8 mouse cellular contexts compared by ENCODE assay signal in genomic region chr11:102137625-102138446, GRCm38 (mm10). TPM values are rescaled to one million over a fixed set of nuclear protein-coding genes. Genes with fewer than 3 reads are reported as not detected.
DNase-seq lines count a peak whose midpoint lies in the region; ATAC-seq lines count a peak whose summit lies in the region.

No protein-coding gene starts in this region.

- no peak for DNase-seq in heart, postnatal 25 days (ENCODE audit: low spot score)
- no peak for DNase-seq in limb, embryonic 11.5 days (ENCODE audit: low spot score)
- no peak for DNase-seq in right cerebral cortex, adult 2 months (ENCODE audit: low spot score in 2 of 2)
- DNase-seq in gastrocnemius, postnatal 10 days: no peak
- DNase-seq in lung, adult 18-20 months: no peak

- no peak overlapping the region for H3K27ac ChIP-seq in heart, embryonic 15.5 days
- H3K27ac ChIP-seq in embryonic facial prominence, embryonic 15.5 days (replicated peaks): no peak overlapping the region
- H3K27ac ChIP-seq in limb, embryonic 11.5 days (replicated peaks; ENCODE audit: low read depth, low read length): no peak overlapping the region
- H3K27ac ChIP-seq in neural tube, embryonic 12.5 days: no peak overlapping the region

- WGBS in heart, embryonic 15.5 days: 39% methylated on average over 13 of the region's 13 CpGs
- WGBS in embryonic facial prominence, embryonic 15.5 days: 43% methylated on average over 13 of the region's 13 CpGs
- WGBS in limb, embryonic 11.5 days: 48% methylated on average over 13 of the region's 13 CpGs
- 48% methylated on average over 13 of the region's 13 CpGs for WGBS in neural tube, embryonic 12.5 days

- intact Hi-C loops in heart, postnatal 25 days (cut with DNase I): loop anchor here (1.0 to 5.0 kb wide), 4 partner anchors 36 to 221 kb away; partner anchors contain the start of gene Dusp3

- H3K4me1 ChIP-seq in heart, embryonic 15.5 days (replicated peaks): peaks cover 9% of the 10 kb centered on the region
- peaks cover 9% of the 10 kb centered on the region for H3K4me1 ChIP-seq in embryonic facial prominence, embryonic 15.5 days
- H3K4me1 ChIP-seq in limb, embryonic 11.5 days (ENCODE audit: control insufficient read depth, insufficient read depth, low read length): no peaks in the 10 kb centered on the region
- 0 out of 2 replicates have a peak, but pooled peaks cover 10% of the 10 kb centered on the region for H3K4me1 ChIP-seq in neural tube, embryonic 12.5 days

- H3K27me3 ChIP-seq in heart, embryonic 15.5 days: peaks cover 27% of the 10 kb centered on the region
- H3K27me3 ChIP-seq in embryonic facial prominence, embryonic 15.5 days: peaks cover 6% of the 10 kb centered on the region
- no peaks in the 10 kb centered on the region for H3K27me3 ChIP-seq in limb, embryonic 11.5 days (ENCODE audit: control insufficient read depth, insufficient read depth, low read length)
- H3K27me3 ChIP-seq in neural tube, embryonic 12.5 days (replicated peaks): peaks cover 14% of the 10 kb centered on the region; the same call in 1 of the 2 replicates

- H3K4me2 ChIP-seq in heart, embryonic 15.5 days: peak overlapping the region; percentile 61
- peak overlapping the region; percentile 63 for H3K4me2 ChIP-seq in embryonic facial prominence, embryonic 15.5 days (replicated peaks)
- H3K4me2 ChIP-seq in limb, embryonic 11.5 days (ENCODE audit: low read depth, severe bottlenecking): peak overlapping the region; percentile 39
- peak overlapping the region; percentile 56 for H3K4me2 ChIP-seq in neural tube, embryonic 12.5 days (replicated peaks)

- H3K9ac ChIP-seq in heart, embryonic 15.5 days: peak overlapping the region; percentile 47; the same call in 1 of the 2 replicates
- no peak overlapping the region for H3K9ac ChIP-seq in embryonic facial prominence, embryonic 15.5 days
- no peak overlapping the region for H3K9ac ChIP-seq in limb, embryonic 11.5 days (ENCODE audit: low read length)
- 0 out of 2 replicates have a peak overlapping the region, but pooled peaks have one; percentile 26 for H3K9ac ChIP-seq in neural tube, embryonic 12.5 days

- H3K36me3 ChIP-seq in heart, embryonic 15.5 days: no peaks in the 10 kb centered on the region
- no peaks in the 10 kb centered on the region for H3K36me3 ChIP-seq in embryonic facial prominence, embryonic 15.5 days
- H3K36me3 ChIP-seq in limb, embryonic 11.5 days (ENCODE audit: control insufficient read depth, insufficient read depth, low read length): no peaks in the 10 kb centered on the region
- no peaks in the 10 kb centered on the region for H3K36me3 ChIP-seq in neural tube, embryonic 12.5 days

- no peak for ATAC-seq in heart, embryonic 15.5 days (replicated peaks; ENCODE audit: insufficient number of reproducible peaks, insufficient read depth, low FRiP score, low read depth)
- no peak for ATAC-seq in embryonic facial prominence, embryonic 15.5 days (ENCODE audit: insufficient number of reproducible peaks, low FRiP score, low TSS enrichment, low read depth)
- ATAC-seq in limb, embryonic 11.5 days (ENCODE audit: insufficient number of reproducible peaks, low FRiP score, low TSS enrichment, low read depth): no peak
- no peak; the same call in 1 of the 2 replicates for ATAC-seq in neural tube, embryonic 12.5 days (ENCODE audit: low FRiP score, low read depth)

- no peaks in the 10 kb centered on the region for H3K9me3 ChIP-seq in heart, embryonic 15.5 days (replicated peaks)
- H3K9me3 ChIP-seq in embryonic facial prominence, embryonic 15.5 days (replicated peaks): no peaks in the 10 kb centered on the region
- H3K9me3 ChIP-seq in limb, embryonic 11.5 days (ENCODE audit: control insufficient read depth, low read length): no peaks in the 10 kb centered on the region
- H3K9me3 ChIP-seq in neural tube, embryonic 12.5 days: no peaks in the 10 kb centered on the region

- peak overlapping the region; percentile 32 for H3K4me3 ChIP-seq in heart, embryonic 15.5 days
- peak overlapping the region; percentile 36 for H3K4me3 ChIP-seq in embryonic facial prominence, embryonic 15.5 days (replicated peaks)
- H3K4me3 ChIP-seq in limb, embryonic 11.5 days (ENCODE audit: low read depth, low read length): no peak overlapping the region
- H3K4me3 ChIP-seq in neural tube, embryonic 12.5 days: no peak overlapping the region

RNA-seq across cellular contexts. Expression of gene Nags, which starts 7.5 kb away (rescaled TPM):
- 0.24 TPM in 1 of 2 replicates, not detected in the other for polyA plus RNA-seq in heart, embryonic 15.5 days (2015; fragmentation: Nextera tagmentation; extraction: Ambion mirVana)
- not detected for total RNA-seq in heart, postnatal 25 days (2021)
- 0.98 and 1.7 TPM in 2 replicates for polyA plus RNA-seq in embryonic facial prominence, embryonic 15.5 days (2015; fragmentation: Nextera tagmentation; extraction: Ambion mirVana)
- 0.08 and 0.13 TPM in 2 replicates for polyA plus RNA-seq in limb, embryonic 11.5 days (2014; fragmentation: Nextera tagmentation; extraction: Ambion mirVana)
- not detected in 2 replicates for polyA plus RNA-seq in neural tube, embryonic 12.5 days (2016; fragmentation: Nextera tagmentation; extraction: Ambion mirVana)
- total RNA-seq in gastrocnemius, postnatal 10 days (2021): not detected

RNA-seq across cellular contexts. Expression of gene Tmem101, which starts 18.4 kb away (rescaled TPM):
- polyA plus RNA-seq in heart, embryonic 15.5 days (2015; fragmentation: Nextera tagmentation; extraction: Ambion mirVana): 30.6 and 35.9 TPM in 2 replicates
- 10 to 100 TPM; 14.3 to 17.5 TPM for total RNA-seq in heart, postnatal 25 days (2021)
- polyA plus RNA-seq in embryonic facial prominence, embryonic 15.5 days (2015; fragmentation: Nextera tagmentation; extraction: Ambion mirVana): 39.4 and 39.9 TPM in 2 replicates
- polyA plus RNA-seq in limb, embryonic 11.5 days (2014; fragmentation: Nextera tagmentation; extraction: Ambion mirVana): 39.3 and 41.2 TPM in 2 replicates
- 35.3 and 37.3 TPM in 2 replicates for polyA plus RNA-seq in neural tube, embryonic 12.5 days (2016; fragmentation: Nextera tagmentation; extraction: Ambion mirVana)
- 10 to 100 TPM; 13.7 to 15.9 TPM for total RNA-seq in gastrocnemius, postnatal 10 days (2021)

RNA-seq across cellular contexts. Expression of gene Pyy, which starts 30.2 kb away (rescaled TPM):
- not detected in 2 replicates for polyA plus RNA-seq in heart, embryonic 15.5 days (2015; fragmentation: Nextera tagmentation; extraction: Ambion mirVana)
- not detected for total RNA-seq in heart, postnatal 25 days (2021)
- polyA plus RNA-seq in embryonic facial prominence, embryonic 15.5 days (2015; fragmentation: Nextera tagmentation; extraction: Ambion mirVana): not detected in 2 replicates
- not detected in 2 replicates for polyA plus RNA-seq in limb, embryonic 11.5 days (2014; fragmentation: Nextera tagmentation; extraction: Ambion mirVana)
- polyA plus RNA-seq in neural tube, embryonic 12.5 days (2016; fragmentation: Nextera tagmentation; extraction: Ambion mirVana): 1.1 TPM in 1 of 2 replicates, not detected in the other
- not detected for total RNA-seq in gastrocnemius, postnatal 10 days (2021)

RNA-seq across cellular contexts. Expression of gene Ppy, which starts 36.7 kb away (rescaled TPM):
- not detected in 2 replicates for polyA plus RNA-seq in heart, embryonic 15.5 days (2015; fragmentation: Nextera tagmentation; extraction: Ambion mirVana)
- not detected for total RNA-seq in heart, postnatal 25 days (2021)
- polyA plus RNA-seq in embryonic facial prominence, embryonic 15.5 days (2015; fragmentation: Nextera tagmentation; extraction: Ambion mirVana): not detected in 2 replicates
- not detected in 2 replicates for polyA plus RNA-seq in limb, embryonic 11.5 days (2014; fragmentation: Nextera tagmentation; extraction: Ambion mirVana)
- polyA plus RNA-seq in neural tube, embryonic 12.5 days (2016; fragmentation: Nextera tagmentation; extraction: Ambion mirVana): not detected in 2 replicates
- total RNA-seq in gastrocnemius, postnatal 10 days (2021): not detected

RNA-seq across cellular contexts. Expression of gene Lsm12, which starts 47.3 kb away (rescaled TPM):
- 74.6 and 83.4 TPM in 2 replicates for polyA plus RNA-seq in heart, embryonic 15.5 days (2015; fragmentation: Nextera tagmentation; extraction: Ambion mirVana)
- 10 to 100 TPM; 46.6 to 51.5 TPM for total RNA-seq in heart, postnatal 25 days (2021)
- polyA plus RNA-seq in embryonic facial prominence, embryonic 15.5 days (2015; fragmentation: Nextera tagmentation; extraction: Ambion mirVana): 113 and 128 TPM in 2 replicates
- 74.5 and 88.5 TPM in 2 replicates for polyA plus RNA-seq in limb, embryonic 11.5 days (2014; fragmentation: Nextera tagmentation; extraction: Ambion mirVana)
- polyA plus RNA-seq in neural tube, embryonic 12.5 days (2016; fragmentation: Nextera tagmentation; extraction: Ambion mirVana): 87.0 and 112 TPM in 2 replicates
- 10 to 100 TPM; 83.1 to 84.4 TPM for total RNA-seq in gastrocnemius, postnatal 10 days (2021)

Comparison
In these comparisons a context has a peak if more than half of its experiments do, and no peak if none do; other contexts are left out.
1. H3K4me3 ChIP-seq: peak in heart, embryonic 15.5 days (single experiment) and embryonic facial prominence, embryonic 15.5 days (single experiment); none in limb, embryonic 11.5 days (single experiment) and neural tube, embryonic 12.5 days (single experiment).
2. H3K9ac ChIP-seq: peak in heart, embryonic 15.5 days (single experiment) and neural tube, embryonic 12.5 days (single experiment); none in embryonic facial prominence, embryonic 15.5 days (single experiment) and limb, embryonic 11.5 days (single experiment).
3. Peak in every context shown above with its lines, with median percentiles within 50 percentile points of each other: H3K4me2 ChIP-seq.